Mouse (Mus musculus) CH12.LX (cell line): Measurements from ENCODE around the gene Atp8b3. TPM values are rescaled to one million over a fixed set of nuclear protein-coding genes. Genes with fewer than 3 reads are reported as not detected.

Experiments used
- DNase-seq: peaks from one replicate; pipeline ENCODE4 v3.0.0-alpha.2; 2013; ENCODE audit errors: extremely low read depth
- H3K27ac ChIP-seq: 2 replicates; pipeline ENCODE4 v1.5.1; 2012; ENCODE audit warnings: low read depth, mild to moderate bottlenecking, control low read depth, moderate library complexity; ENCODE audit not compliant: insufficient read depth
- H3K27me3 ChIP-seq: replicated peaks from 2 replicates; pipeline ENCODE3; 2012; ENCODE audit warnings: inconsistent platforms
- H3K36me3 ChIP-seq, 2 experiments: replicated peaks in 1 of 2; 2 replicates each; pipeline versions ENCODE3 to v1.6.1; 2012; ENCODE audit warnings: inconsistent platforms in 1 of 2, low read length in 1 of 2, mild to moderate bottlenecking in 1 of 2, mixed read lengths in 1 of 2, moderate library complexity in 1 of 2; ENCODE audit not compliant: control insufficient read depth in 1 of 2, insufficient read depth in 1 of 2
- H3K4me1 ChIP-seq, 2 experiments: 2 replicates each; pipeline ENCODE4 v1.6.1; 2012; ENCODE audit warnings: inconsistent platforms in 1 of 2, moderate library complexity in 1 of 2; ENCODE audit not compliant: insufficient read depth in 2 of 2, control insufficient read depth in 1 of 2
- H3K4me2 ChIP-seq: 2 replicates; pipeline ENCODE4 v1.6.1; 2012; ENCODE audit warnings: low read depth, mild to moderate bottlenecking, control low read depth; ENCODE audit not compliant: poor library complexity, insufficient read depth, severe bottlenecking
- H3K4me3 ChIP-seq, 3 experiments: fragments of 150-350 bp in 1 of 3; sonication (generic) in 1 of 3; replicated peaks in 1 of 3; 2 replicates each; pipeline versions ENCODE3 to v1.5.1; 2011 to 2012; ENCODE audit warnings: low read depth in 2 of 3, low read length in 2 of 3, mild to moderate bottlenecking in 2 of 3, moderate library complexity in 2 of 3, control low read depth in 1 of 3, improper control_type of control experiment in 1 of 3, inconsistent platforms in 1 of 3, mixed read lengths in 1 of 3; ENCODE audit not compliant: poor library complexity in 1 of 3
- H3K79me2 ChIP-seq: replicated peaks from 2 replicates; pipeline ENCODE4 v1.6.1; 2012; ENCODE audit warnings: mild to moderate bottlenecking, moderate library complexity; ENCODE audit not compliant: control insufficient read depth, poor library complexity, insufficient read depth, severe bottlenecking; ENCODE audit errors: extremely low read depth
- H3K9ac ChIP-seq: 2 replicates; pipeline ENCODE4 v1.6.1; 2012; ENCODE audit warnings: low read depth, mild to moderate bottlenecking, control low read depth, moderate library complexity; ENCODE audit not compliant: insufficient read depth
- H3K9me3 ChIP-seq: replicated peaks from 2 replicates; pipeline ENCODE3; 2012; ENCODE audit warnings: low read length, inconsistent platforms, mixed read lengths
- BHLHE40 ChIP-seq: IDR thresholded peaks from 2 replicates; pipeline ENCODE4 v1.6.1; 2011; ENCODE audit warnings: mild to moderate bottlenecking, low read depth, low read length, improper control_type of control experiment
- CHD1 ChIP-seq: IDR thresholded peaks from 2 replicates; pipeline ENCODE4 v1.6.1; 2012; ENCODE audit warnings: low read depth, low read length, improper control_type of control experiment, inconsistent platforms
- E2F4 ChIP-seq: IDR thresholded peaks from 2 replicates; pipeline ENCODE4 v1.6.1; 2011; ENCODE audit warnings: low read depth, low read length, improper control_type of control experiment; ENCODE audit not compliant: insufficient replicate concordance
- ELF1 ChIP-seq: IDR thresholded peaks from 2 replicates; pipeline ENCODE4 v1.6.1; 2014; ENCODE audit warnings: low read depth, mild to moderate bottlenecking, inconsistent platforms, low read length, improper control_type of control experiment
- HCFC1 ChIP-seq: IDR thresholded peaks from 2 replicates; pipeline ENCODE4 v1.6.1; 2012; ENCODE audit warnings: low read depth, mild to moderate bottlenecking, inconsistent platforms, low read length, improper control_type of control experiment
- IRF4 ChIP-seq: IDR thresholded peaks from 2 replicates; pipeline ENCODE4 v1.6.1; 2014; ENCODE audit warnings: low read depth, mild to moderate bottlenecking, inconsistent platforms, low read length, improper control_type of control experiment
- JUND ChIP-seq: conservative IDR thresholded peaks from 2 replicates; pipeline ENCODE4 v1.6.1; 2011; ENCODE audit warnings: low read depth, low read length, improper control_type of control experiment
- MAX ChIP-seq: IDR thresholded peaks from 2 replicates; pipeline ENCODE4 v1.6.1; 2011; ENCODE audit warnings: low read length, improper control_type of control experiment
- MXI1 ChIP-seq: IDR thresholded peaks from 2 replicates; pipeline ENCODE4 v1.6.1; 2011; ENCODE audit warnings: mild to moderate bottlenecking, low read depth, low read length, improper control_type of control experiment
- NELFE ChIP-seq: IDR thresholded peaks from 2 replicates; pipeline ENCODE4 v1.6.1; 2011; ENCODE audit warnings: low read depth, low read length, improper control_type of control experiment
- PAX5 ChIP-seq: IDR thresholded peaks from 2 replicates; pipeline ENCODE4 v1.6.1; 2012; ENCODE audit warnings: low read length, inconsistent platforms, mixed read lengths
- POLR2AphosphoS2 ChIP-seq: IDR thresholded peaks from 2 replicates; pipeline ENCODE4 v1.6.1; 2011; ENCODE audit warnings: low read depth, low read length, improper control_type of control experiment
- RAD21 ChIP-seq: IDR thresholded peaks from 2 replicates; pipeline ENCODE4 v1.6.1; 2011; ENCODE audit warnings: low read depth, mild to moderate bottlenecking, low read length, improper control_type of control experiment, moderate library complexity
- RCOR1 ChIP-seq: conservative IDR thresholded peaks from 2 replicates; pipeline ENCODE4 v1.6.1; 2012; ENCODE audit warnings: low read depth, mild to moderate bottlenecking, inconsistent platforms, low read length, improper control_type of control experiment
- SIN3A ChIP-seq: IDR thresholded peaks from 2 replicates; pipeline ENCODE4 v1.6.1; 2012; ENCODE audit warnings: low read length, improper control_type of control experiment, inconsistent platforms
- SMC3 ChIP-seq: IDR thresholded peaks from 2 replicates; pipeline ENCODE4 v1.6.1; 2011; ENCODE audit warnings: low read depth, low read length, improper control_type of control experiment
- TCF12 ChIP-seq: IDR thresholded peaks from 2 replicates; pipeline ENCODE4 v1.6.1; 2014; ENCODE audit warnings: low read depth, mild to moderate bottlenecking, inconsistent platforms, low read length, improper control_type of control experiment
- USF1 ChIP-seq: IDR thresholded peaks from 2 replicates; pipeline ENCODE4 v1.6.1; 2014; ENCODE audit warnings: low read depth, mild to moderate bottlenecking, inconsistent platforms, low read length, improper control_type of control experiment
- USF2 ChIP-seq: conservative IDR thresholded peaks from 2 replicates; pipeline ENCODE4 v1.6.1; 2011; ENCODE audit warnings: low read depth, low read length, improper control_type of control experiment
- ZC3H11A ChIP-seq: IDR thresholded peaks from 2 replicates; pipeline ENCODE4 v1.6.1; 2012; ENCODE audit warnings: low read depth, mild to moderate bottlenecking, inconsistent platforms, low read length, improper control_type of control experiment
- ZKSCAN1 ChIP-seq: IDR thresholded peaks from 2 replicates; pipeline ENCODE4 v1.6.1; 2012; ENCODE audit warnings: low read depth, inconsistent platforms, low read length, improper control_type of control experiment, borderline replicate concordance
- ZMIZ1 ChIP-seq: IDR thresholded peaks from 2 replicates; pipeline ENCODE4 v1.6.1; 2012; ENCODE audit warnings: low read depth, mild to moderate bottlenecking, inconsistent platforms, low read length, improper control_type of control experiment
- dilution Hi-C: fragments of 300-500 bp; cut with MboI; formaldehyde crosslinking; loops from 2 replicates; pipeline ENCODE4 v1.14.3; 2020; ENCODE audit warnings: low sequenced_read_pairs; ENCODE audit not compliant: extremely low pct_unique_long_range_greater_than_20kb, extremely low pct_ligation_motif_present
- in situ Hi-C: fragments of 300-500 bp; cut with MboI; formaldehyde crosslinking; loops from 3 replicates; pipeline ENCODE4 v1.14.3; 2019; ENCODE audit warnings: low sequenced_read_pairs, low pct_ligation_motif_present, low pct_unique_long_range_greater_than_20kb, mixed read lengths
- polyA plus RNA-seq: library from polyadenylated mRNA; unstranded; fragments of >175 nt; gene quantifications from 2 replicates; pipeline ENCODE4 v1.2.1, GENCODE M21; 2012; ENCODE audit warnings: low read depth; ENCODE audit not compliant: insufficient read length
- total RNA-seq, 2 experiments: library from RNA; depleted of rRNA; stranded (reverse); fragments of 300-350 nt in 1 of 2; fragments of >200 nt in 1 of 2; gene quantifications; 2 replicates each; pipeline ENCODE4 v1.2.3; 2012 to 2014

Gene Atp8b3
- total and polyA plus RNA-seq, 3 experiments = 0.08 to 0.27 (median 0.21) TPM

DNA sequence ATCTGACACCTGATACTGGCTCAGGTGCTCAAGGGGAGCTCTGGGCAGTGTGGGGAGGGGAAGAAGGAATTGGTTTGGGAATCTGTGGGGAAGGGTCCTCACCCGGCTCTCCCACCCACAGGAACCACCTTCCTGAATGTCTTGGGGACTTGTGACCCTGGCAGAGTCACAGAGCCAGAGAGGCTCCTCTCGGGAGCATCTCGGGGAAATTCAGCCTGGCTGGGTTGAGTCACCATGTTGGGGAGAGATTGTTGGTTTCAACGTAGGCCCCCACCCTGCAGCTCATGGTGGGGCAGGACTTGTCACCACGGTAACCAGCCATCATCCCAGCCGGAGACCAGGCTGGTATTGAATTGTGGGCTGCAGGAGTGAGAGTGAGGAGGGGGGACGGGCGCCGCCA, 34.2 kb downstream of the Atp8b3 start:
- no peak for TF ChIP-seq NELFE
- TF ChIP-seq IRF4 = no peak
- TF ChIP-seq ELF1 = no peak
- TF ChIP-seq POLR2AphosphoS2 = no peak
- TF ChIP-seq ZC3H11A = no peak
- TF ChIP-seq SMC3 = no peak
- no peak for TF ChIP-seq E2F4
- no peak for TF ChIP-seq RCOR1
- Histone ChIP-seq H3K4me1 (peaks cover 0 to 18% of the 10 kb centered on the region in 2 experiments; a peak in 2 of 4 replicates), H3K4me2 (no peak overlapping the region), H3K79me2 (no peaks in the 10 kb centered on the region), H3K9ac (no peak overlapping the region), H3K9me3 (no peaks in the 10 kb centered on the region), H3K4me3 (no peak overlapping the region), H3K36me3 (no peaks in the 10 kb centered on the region), H3K27me3 (peaks cover 74% of the 10 kb centered on the region), H3K27ac (no peak overlapping the region)
- dilution Hi-C loops (no loop called here), in situ Hi-C loops (loop anchor here (5.0 kb wide), 2 partner anchors 57 to 132 kb away; no protein-coding TSS in a partner anchor)
- no peak for DNase-seq

DNA sequence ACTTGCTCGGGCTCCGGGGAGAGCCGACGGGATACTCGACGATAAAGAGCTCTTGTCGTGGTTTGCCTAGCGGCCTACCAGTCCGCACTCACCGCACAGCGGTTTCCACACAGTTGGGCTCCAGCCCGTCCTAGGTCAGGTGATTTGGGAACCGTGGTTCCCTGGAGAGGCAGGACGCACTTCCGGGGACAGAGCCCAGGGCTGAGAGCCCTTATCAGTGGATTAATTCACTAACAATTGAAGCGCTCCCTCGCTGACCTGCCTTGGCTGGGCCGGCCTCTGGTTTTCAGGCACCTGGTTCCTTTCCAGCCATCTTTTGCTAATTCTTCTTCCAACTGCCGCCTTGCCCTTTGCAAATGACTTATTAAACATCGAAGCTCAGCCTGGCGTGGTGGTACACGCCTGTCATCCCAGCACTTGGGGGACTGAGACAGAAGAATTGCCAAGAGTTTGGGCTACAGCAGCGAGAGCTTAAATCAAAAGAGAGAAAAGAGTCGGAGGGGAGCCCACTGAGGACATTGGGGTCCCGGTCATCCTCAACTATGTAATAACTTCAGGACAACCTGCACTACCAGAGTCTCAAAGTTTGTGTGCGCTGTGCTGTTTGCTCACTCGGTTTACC, 35.2 kb downstream of the Atp8b3 start:
- dilution Hi-C loops = no loop called here
- peaks cover 4 to 10% of the 10 kb centered on the region in 2 experiments; a peak in 3 of 4 replicates for H3K4me1 ChIP-seq
- H3K9ac ChIP-seq = no peak overlapping the region
- DNase-seq = no peak
- no peak overlapping the region for H3K4me3 ChIP-seq
- H3K79me2 ChIP-seq = no peaks in the 10 kb centered on the region
- peaks cover 76% of the 10 kb centered on the region for H3K27me3 ChIP-seq
- H3K36me3 ChIP-seq = no peaks in the 10 kb centered on the region
- H3K27ac ChIP-seq = no peak overlapping the region
- in situ Hi-C loops = no loop called here
- H3K4me2 ChIP-seq = no peak overlapping the region
- no peaks in the 10 kb centered on the region for H3K9me3 ChIP-seq
- TF ChIP-seq ELF1 (no peak), USF2 (no peak), BHLHE40 (no peak), RCOR1 (no peak), JUND (no peak), ZMIZ1 (no peak)

DNA sequence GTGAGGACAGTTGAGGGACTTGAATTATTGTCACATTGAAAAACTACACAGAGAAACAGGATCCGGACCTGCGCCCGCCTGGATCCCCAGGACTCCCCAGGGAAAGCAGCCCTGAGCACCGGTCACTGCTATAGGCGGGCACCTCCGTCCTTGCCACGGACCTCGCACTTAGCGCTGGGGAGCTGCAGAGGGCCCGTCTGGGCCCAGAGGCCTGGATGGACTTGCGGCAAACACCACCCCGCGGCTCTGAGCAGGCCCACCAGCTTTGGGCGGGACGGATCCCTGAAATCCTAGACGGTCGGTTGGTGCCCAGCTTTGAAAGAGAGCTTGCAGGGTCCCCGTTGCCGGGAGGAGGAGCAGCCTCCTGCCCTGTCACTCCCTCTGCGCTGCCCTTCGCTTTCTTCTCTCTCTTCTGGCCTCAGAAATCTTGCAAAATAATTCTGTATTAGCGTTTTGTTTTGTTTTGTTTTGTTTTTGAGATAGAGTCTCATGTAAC, 36.1 kb downstream of the Atp8b3 start:
- in situ Hi-C loops = no loop called here

More for the DNA sequence above, 36.1 kb downstream of the Atp8b3 start:
- Histone ChIP-seq H3K9me3 (no peaks in the 10 kb centered on the region), H3K9ac (no peak overlapping the region)
- DNase-seq = no peak
- TF ChIP-seq JUND (no peak), RCOR1 (no peak), TCF12 (no peak), MAX (no peak), BHLHE40 (no peak), ZC3H11A (no peak), SMC3 (no peak), E2F4 (no peak), POLR2AphosphoS2 (no peak), CHD1 (no peak), HCFC1 (no peak), USF1 (no peak), SIN3A (no peak), IRF4 (no peak), ZKSCAN1 (no peak), RAD21 (no peak), PAX5 (no peak), MXI1 (no peak)
- TF ChIP-seq, all 38 proteins: peak for 0
- Histone ChIP-seq H3K79me2 (no peaks in the 10 kb centered on the region), H3K27ac (no peak overlapping the region), H3K36me3 (no peaks in the 10 kb centered on the region), H3K4me1 (peaks cover 4 to 7% of the 10 kb centered on the region in 2 experiments; a peak in 3 of 4 replicates), H3K4me2 (no peak overlapping the region), H3K27me3 (peaks cover 79% of the 10 kb centered on the region), H3K4me3 (no peak overlapping the region)
- dilution Hi-C loops = no loop called here
